Mouse (Mus musculus) heart, embryonic 13.5 days (tissue): Measurements from ENCODE around the gene Ddb2. TPM values are rescaled to one million over a fixed set of nuclear protein-coding genes. Genes with fewer than 3 reads are reported as not detected.
"Not testable (repeated sequence)": the region's sequence is repeated elsewhere in the genome, so short reads cannot be mapped to it uniquely, and the experiment has no call there.

Experiments
- ATAC-seq: fragments of 200-750 bp; cut with Nextera tagmentation; 2 replicates; pipeline ENCODE4 v1.8.0; 2017; ENCODE audit warnings: moderate TSS enrichment; ENCODE audit not compliant: insufficient number of reproducible peaks, low FRiP score, low TSS enrichment; ENCODE audit errors: extremely low read depth
- H3K27ac ChIP-seq: fragments of 300-500 bp; sonication (generic); replicated peaks from 2 replicates; pipeline ENCODE4 v1.5.1; 2015; ENCODE audit warnings: moderate library complexity, mild to moderate bottlenecking, inconsistent platforms
- H3K27me3 ChIP-seq: fragments of 300-500 bp; sonication (generic); replicated peaks from 2 replicates; pipeline ENCODE4 v1.6.1; 2015; ENCODE audit warnings: mild to moderate bottlenecking, inconsistent platforms
- H3K36me3 ChIP-seq: fragments of 300-500 bp; sonication (generic); 2 replicates; pipeline ENCODE4 v1.6.1; 2015; ENCODE audit warnings: mild to moderate bottlenecking, inconsistent platforms
- H3K4me1 ChIP-seq: fragments of 300-500 bp; sonication (generic); 2 replicates; pipeline ENCODE4 v1.6.1; 2015; ENCODE audit warnings: inconsistent platforms
- H3K4me2 ChIP-seq: fragments of 300-500 bp; sonication (generic); 2 replicates; pipeline ENCODE4 v1.6.1; 2015; ENCODE audit warnings: inconsistent platforms, mild to moderate bottlenecking, moderate library complexity
- H3K4me3 ChIP-seq: fragments of 300-500 bp; sonication (generic); 2 replicates; pipeline ENCODE4 v1.5.1; 2015; ENCODE audit warnings: moderate library complexity, mild to moderate bottlenecking, inconsistent platforms
- H3K9ac ChIP-seq: fragments of 300-500 bp; sonication (generic); 2 replicates; pipeline ENCODE4 v1.6.1; 2015; ENCODE audit warnings: inconsistent platforms, mild to moderate bottlenecking, moderate library complexity
- H3K9me3 ChIP-seq: fragments of 300-500 bp; sonication (generic); 2 replicates; pipeline ENCODE4 v1.6.1; 2016; ENCODE audit warnings: inconsistent platforms
- WGBS: fragments of 180-500 bp; shearing (Covaris S2); methylation state at CpG from one replicate; pipeline ENCODE4 v1.1.7; 2015; ENCODE audit warnings: mixed read lengths; 5-methylcytosine and 5-hydroxymethylcytosine counted together
- polyA plus RNA-seq: library from polyadenylated mRNA; unstranded; fragments of >200 nt; fragmentation: Nextera tagmentation; extraction: Ambion mirVana; gene quantifications from 2 replicates; pipeline ENCODE4 v1.2.1, GENCODE M21; 2015

Gene Ddb2
- polyA plus RNA-seq, 1 experiment from 2014 or later, result 7.1 TPM

GRCm38 (mm10) chr2:91252512-91252911 is 15.7 kb upstream of the Ddb2 start:
- Histone ChIP-seq H3K9me3 (no peaks in the 10 kb centered on the region), H3K36me3 (no peaks in the 10 kb centered on the region), H3K4me3 (no peak overlapping the region), H3K4me1 (peaks cover 32% of the 10 kb centered on the region), H3K4me2 (no peak overlapping the region), H3K27me3 (peaks cover 40% of the 10 kb centered on the region), H3K9ac (peak overlapping the region; percentile 37; the same call in 1 of the 2 replicates), H3K27ac (peak overlapping the region; percentile 74)
- no peak for ATAC-seq
- WGBS, result 40% methylated on average over 4 of the region's 4 CpGs

- H3K4me2 ChIP-seq, result no peak overlapping the region
- peak overlapping the region; percentile 74 for H3K27ac ChIP-seq
Measured at GRCm38 (mm10) chr2:91252001-91252400, 15.2 kb upstream of the Ddb2 start.

GRCm38 (mm10) chr2:91248366-91248765 is 11.6 kb upstream of the Ddb2 start:
- no peak for ATAC-seq
- H3K27ac ChIP-seq, result no peak overlapping the region
- no peak overlapping the region for H3K4me3 ChIP-seq
- H3K9ac ChIP-seq, result no peak overlapping the region
- WGBS, result 75% methylated on average over 4 of the region's 4 CpGs
- no peaks in the 10 kb centered on the region for H3K9me3 ChIP-seq
- no peak overlapping the region for H3K4me2 ChIP-seq
- H3K36me3 ChIP-seq, result no peaks in the 10 kb centered on the region
- peaks cover 7% of the 10 kb centered on the region for H3K27me3 ChIP-seq
- peaks cover 15% of the 10 kb centered on the region for H3K4me1 ChIP-seq

More at GRCm38 (mm10) chr2:91252001-91252400, 15.2 kb upstream of the Ddb2 start:
- no peak for ATAC-seq
- Histone ChIP-seq H3K27me3 (peaks cover 40% of the 10 kb centered on the region), H3K9ac (peak overlapping the region; percentile 37; the same call in 1 of the 2 replicates), H3K36me3 (no peaks in the 10 kb centered on the region), H3K9me3 (no peaks in the 10 kb centered on the region), H3K4me1 (peaks cover 29% of the 10 kb centered on the region), H3K4me3 (no peak overlapping the region)
- 50% methylated on average over 4 of the region's 4 CpGs for WGBS

GRCm38 (mm10) chr2:91244557-91245228 is 7.9 kb upstream of the Ddb2 start:
- H3K27ac ChIP-seq, result no peak overlapping the region
- no peak overlapping the region for H3K4me2 ChIP-seq
- ATAC-seq, result no peak
- no peak overlapping the region for H3K9ac ChIP-seq
- no peaks in the 10 kb centered on the region for H3K27me3 ChIP-seq
- no peak overlapping the region for H3K4me3 ChIP-seq
- H3K9me3 ChIP-seq, result no peaks in the 10 kb centered on the region
- H3K36me3 ChIP-seq, result no peaks in the 10 kb centered on the region
- WGBS, result 62% methylated on average over 5 of the region's 5 CpGs
- H3K4me1 ChIP-seq, result no peaks in the 10 kb centered on the region

- Histone ChIP-seq H3K9me3 (no peaks in the 10 kb centered on the region), H3K27me3 (no peaks in the 10 kb centered on the region), H3K4me3 (no peak overlapping the region), H3K4me1 (no peaks in the 10 kb centered on the region), H3K4me2 (no peak overlapping the region), H3K9ac (no peak overlapping the region), H3K36me3 (no peaks in the 10 kb centered on the region), H3K27ac (no peak overlapping the region)
- 52% methylated on average over 3 of the region's 3 CpGs for WGBS
- no peak for ATAC-seq
Measured at GRCm38 (mm10) chr2:91243416-91243815, 6.6 kb upstream of the Ddb2 start.

- no peaks in the 10 kb centered on the region for H3K36me3 ChIP-seq
- H3K9ac ChIP-seq, result no peak overlapping the region
- peaks cover 4% of the 10 kb centered on the region; the same call in 1 of the 2 replicates for H3K4me1 ChIP-seq
- H3K27ac ChIP-seq, result no peak overlapping the region
- H3K4me3 ChIP-seq, result no peak overlapping the region
- no peaks in the 10 kb centered on the region for H3K27me3 ChIP-seq
- ATAC-seq, result no peak
- 67% methylated on average over 5 of the region's 5 CpGs for WGBS
- H3K9me3 ChIP-seq, result no peaks in the 10 kb centered on the region
- no peak overlapping the region for H3K4me2 ChIP-seq
Measured at GRCm38 (mm10) chr2:91242547-91242946, 5.8 kb upstream of the Ddb2 start.

GRCm38 (mm10) chr2:91237511-91238080 is 814 bp upstream of the Ddb2 start:
- H3K9ac ChIP-seq, result peak overlapping the region; percentile 78
- 14% methylated on average over 4 of the region's 4 CpGs for WGBS
- H3K27me3 ChIP-seq, H3K4me1 ChIP-seq, H3K9me3 ChIP-seq, ATAC-seq: not testable (repeated sequence)
- H3K27ac ChIP-seq, result peak overlapping the region; percentile 93
- peak overlapping the region; percentile 86 for H3K4me2 ChIP-seq
- H3K36me3 ChIP-seq, result peaks cover 11% of the 10 kb centered on the region
- H3K4me3 ChIP-seq, result peak overlapping the region; percentile 67

GRCm38 (mm10) chr2:91229735-91230134 is 7.0 kb downstream of the Ddb2 start:
- H3K9ac ChIP-seq, result no peak overlapping the region
- H3K27me3 ChIP-seq, result no peaks in the 10 kb centered on the region
- H3K9me3 ChIP-seq, result no peaks in the 10 kb centered on the region
- H3K4me1 ChIP-seq, result no peaks in the 10 kb centered on the region
- no peak overlapping the region for H3K4me2 ChIP-seq
- ATAC-seq, result no peak
- H3K4me3 ChIP-seq, result no peak overlapping the region
- peaks cover 26% of the 10 kb centered on the region for H3K36me3 ChIP-seq
- WGBS, result 82% methylated on average over 2 of the region's 2 CpGs
- no peak overlapping the region for H3K27ac ChIP-seq

- WGBS, result 68% methylated on average over 2 of the region's 2 CpGs
- Histone ChIP-seq H3K4me3 (no peak overlapping the region), H3K4me1 (no peaks in the 10 kb centered on the region), H3K36me3 (peaks cover 6% of the 10 kb centered on the region), H3K4me2 (no peak overlapping the region), H3K9me3 (no peaks in the 10 kb centered on the region), H3K27ac (no peak overlapping the region), H3K9ac (no peak overlapping the region), H3K27me3 (no peaks in the 10 kb centered on the region)
- no peak for ATAC-seq
Measured at GRCm38 (mm10) chr2:91223614-91224013, 13.2 kb downstream of the Ddb2 start.

GRCm38 (mm10) chr2:91220501-91220900 is 16.3 kb downstream of the Ddb2 start:
- Histone ChIP-seq H3K4me2 (no peak overlapping the region), H3K27me3 (no peaks in the 10 kb centered on the region), H3K4me1 (no peaks in the 10 kb centered on the region), H3K27ac (no peak overlapping the region), H3K9ac (no peak overlapping the region), H3K36me3 (peaks cover 19% of the 10 kb centered on the region), H3K9me3 (no peaks in the 10 kb centered on the region), H3K4me3 (no peak overlapping the region)
- 93% methylated on average over 3 of the region's 3 CpGs for WGBS
- no peak for ATAC-seq

- no peaks in the 10 kb centered on the region for H3K4me1 ChIP-seq
- H3K9me3 ChIP-seq, result no peaks in the 10 kb centered on the region
- no peak overlapping the region for H3K4me3 ChIP-seq
- no peak overlapping the region for H3K4me2 ChIP-seq
- 66% methylated on average over 4 of the region's 4 CpGs for WGBS
- no peaks in the 10 kb centered on the region for H3K27me3 ChIP-seq
- no peak for ATAC-seq
- H3K36me3 ChIP-seq, result peaks cover 48% of the 10 kb centered on the region
- H3K9ac ChIP-seq, result no peak overlapping the region
- H3K27ac ChIP-seq, result no peak overlapping the region
Measured at GRCm38 (mm10) chr2:91217032-91217431, 19.8 kb downstream of the Ddb2 start.

- Histone ChIP-seq H3K36me3 (peaks cover 80% of the 10 kb centered on the region), H3K27ac (no peak overlapping the region), H3K4me2 (no peak overlapping the region), H3K27me3 (no peaks in the 10 kb centered on the region), H3K9me3 (no peaks in the 10 kb centered on the region), H3K4me1 (no peaks in the 10 kb centered on the region), H3K9ac (no peak overlapping the region), H3K4me3 (no peak overlapping the region)
- ATAC-seq, result no peak
Measured at GRCm38 (mm10) chr2:91213311-91213710, 23.5 kb downstream of the Ddb2 start.
